Mouse (Mus musculus): ENCODE data around the gene Bak1. TPM values are rescaled to one million over a fixed set of nuclear protein-coding genes. Genes with fewer than 3 reads are reported as not detected.

Gene Bak1
- polyA plus RNA-seq, 1 experiment from 2014 or later: 6.3 TPM

- under 1% methylated on average over 19 of the region's 19 CpGs for WGBS
- Histone ChIP-seq H3K4me1 (replicated peaks; ENCODE audit: insufficient read depth, low read length) (0 out of 2 replicates have a peak, but pooled peaks cover 7% of the 10 kb centered on the region), H3K4me2 (ENCODE audit: low read length) (peak overlapping the region; percentile 96), H3K9me3 (replicated peaks; ENCODE audit: low read length) (no peaks in the 10 kb centered on the region), H3K27me3 (ENCODE audit: insufficient read depth, low read length) (no peaks in the 10 kb centered on the region), H3K4me3 (replicated peaks; ENCODE audit: low read depth, low read length) (peak overlapping the region; percentile 78), H3K36me3 (ENCODE audit: insufficient read depth, low read length) (peaks cover 16% of the 10 kb centered on the region; the same call in 1 of the 2 replicates), H3K27ac (peak overlapping the region; percentile 85), H3K9ac (ENCODE audit: low read depth, low read length) (peak overlapping the region; percentile 93)
- DNase-seq (ENCODE audit: low spot score): peak; percentile 96
- peak; percentile 74 for ATAC-seq (replicated peaks; ENCODE audit: low FRiP score, low read depth)
- TF ChIP-seq CTCF (IDR thresholded peaks at IDR 0.05; ENCODE audit: low read depth): peak; percentile 90
Observed at GRCm38 (mm10) chr17:27028284-27028795, 469 bp downstream of the Bak1 start.

GRCm38 (mm10) chr17:27027460-27028283 is 1.1 kb downstream of the Bak1 start:
- H3K36me3 ChIP-seq (ENCODE audit: insufficient read depth, low read length): peaks cover 17% of the 10 kb centered on the region; the same call in 1 of the 2 replicates
- WGBS: 15% methylated on average over 12 of the region's 12 CpGs
- peak; percentile 45 for DNase-seq (ENCODE audit: low spot score)
- no peaks in the 10 kb centered on the region for H3K9me3 ChIP-seq (replicated peaks; ENCODE audit: low read length)
- H3K4me2 ChIP-seq (ENCODE audit: low read length): peak overlapping the region; percentile 96
- H3K4me1 ChIP-seq (replicated peaks; ENCODE audit: insufficient read depth, low read length): 0 out of 2 replicates have a peak, but pooled peaks cover 7% of the 10 kb centered on the region
- H3K27ac ChIP-seq: peak overlapping the region; percentile 85
- H3K27me3 ChIP-seq (ENCODE audit: insufficient read depth, low read length): no peaks in the 10 kb centered on the region
- peak overlapping the region; percentile 78 for H3K4me3 ChIP-seq (replicated peaks; ENCODE audit: low read depth, low read length)
- no peak for TF ChIP-seq CTCF (IDR thresholded peaks at IDR 0.05; ENCODE audit: low read depth)
- H3K9ac ChIP-seq (ENCODE audit: low read depth, low read length): peak overlapping the region; percentile 93
- 0 out of 2 replicates have a peak, but pooled peaks have one; percentile 1 for ATAC-seq (replicated peaks; ENCODE audit: low FRiP score, low read depth)

GRCm38 (mm10) chr17:27025951-27026350 is 2.9 kb downstream of the Bak1 start:
- 0 out of 2 replicates have a peak, but pooled peaks cover 7% of the 10 kb centered on the region for H3K4me1 ChIP-seq (replicated peaks; ENCODE audit: insufficient read depth, low read length)
- H3K4me2 ChIP-seq (ENCODE audit: low read length): no peak overlapping the region
- no peaks in the 10 kb centered on the region for H3K27me3 ChIP-seq (ENCODE audit: insufficient read depth, low read length)
- H3K9ac ChIP-seq (ENCODE audit: low read depth, low read length): no peak overlapping the region
- no peak overlapping the region for H3K4me3 ChIP-seq (replicated peaks; ENCODE audit: low read depth, low read length)
- TF ChIP-seq CTCF (IDR thresholded peaks at IDR 0.05; ENCODE audit: low read depth): no peak
- no peaks in the 10 kb centered on the region for H3K9me3 ChIP-seq (replicated peaks; ENCODE audit: low read length)
- DNase-seq (ENCODE audit: low spot score) (no peak), ATAC-seq (replicated peaks; ENCODE audit: low FRiP score, low read depth) (no peak)
- 85% methylated on average over 3 of the region's 3 CpGs for WGBS
- no peak overlapping the region for H3K27ac ChIP-seq
- H3K36me3 ChIP-seq (ENCODE audit: insufficient read depth, low read length): peaks cover 29% of the 10 kb centered on the region

- no peak overlapping the region for H3K27ac ChIP-seq
- no peak for TF ChIP-seq CTCF (IDR thresholded peaks at IDR 0.05; ENCODE audit: low read depth)
- H3K9ac ChIP-seq (ENCODE audit: low read depth, low read length): no peak overlapping the region
- H3K9me3 ChIP-seq (replicated peaks; ENCODE audit: low read length): no peaks in the 10 kb centered on the region
- peaks cover 32% of the 10 kb centered on the region for H3K36me3 ChIP-seq (ENCODE audit: insufficient read depth, low read length)
- ATAC-seq (replicated peaks; ENCODE audit: low FRiP score, low read depth) (no peak), DNase-seq (ENCODE audit: low spot score) (no peak)
- 97% methylated on average over 17 of the region's 17 CpGs for WGBS
- H3K4me3 ChIP-seq (replicated peaks; ENCODE audit: low read depth, low read length): no peak overlapping the region
- H3K27me3 ChIP-seq (ENCODE audit: insufficient read depth, low read length): no peaks in the 10 kb centered on the region
- 0 out of 2 replicates have a peak, but pooled peaks cover 7% of the 10 kb centered on the region for H3K4me1 ChIP-seq (replicated peaks; ENCODE audit: insufficient read depth, low read length)
- no peak overlapping the region for H3K4me2 ChIP-seq (ENCODE audit: low read length)
Observed at GRCm38 (mm10) chr17:27025326-27025902, 3.4 kb downstream of the Bak1 start.

GRCm38 (mm10) chr17:27023342-27023741 is 5.5 kb downstream of the Bak1 start:
- ATAC-seq (replicated peaks; ENCODE audit: low FRiP score, low read depth) (no peak), DNase-seq (ENCODE audit: low spot score) (no peak)
- Histone ChIP-seq H3K4me2 (ENCODE audit: low read length) (no peak overlapping the region), H3K4me1 (replicated peaks; ENCODE audit: insufficient read depth, low read length) (0 out of 2 replicates have a peak, but pooled peaks cover 7% of the 10 kb centered on the region), H3K27ac (no peak overlapping the region), H3K27me3 (ENCODE audit: insufficient read depth, low read length) (no peaks in the 10 kb centered on the region), H3K9me3 (replicated peaks; ENCODE audit: low read length) (no peaks in the 10 kb centered on the region), H3K4me3 (replicated peaks; ENCODE audit: low read depth, low read length) (no peak overlapping the region), H3K9ac (ENCODE audit: low read depth, low read length) (no peak overlapping the region), H3K36me3 (ENCODE audit: insufficient read depth, low read length) (peaks cover 34% of the 10 kb centered on the region)
- no peak for TF ChIP-seq CTCF (IDR thresholded peaks at IDR 0.05; ENCODE audit: low read depth)
- 93% methylated on average over 4 of the region's 4 CpGs for WGBS

GRCm38 (mm10) chr17:27021736-27022135 is 7.1 kb downstream of the Bak1 start:
- Histone ChIP-seq H3K4me1 (replicated peaks; ENCODE audit: insufficient read depth, low read length) (no peaks in the 10 kb centered on the region), H3K4me2 (ENCODE audit: low read length) (no peak overlapping the region), H3K9ac (ENCODE audit: low read depth, low read length) (no peak overlapping the region), H3K27me3 (ENCODE audit: insufficient read depth, low read length) (no peaks in the 10 kb centered on the region), H3K9me3 (replicated peaks; ENCODE audit: low read length) (no peaks in the 10 kb centered on the region), H3K4me3 (replicated peaks; ENCODE audit: low read depth, low read length) (no peak overlapping the region), H3K36me3 (ENCODE audit: insufficient read depth, low read length) (peaks cover 34% of the 10 kb centered on the region), H3K27ac (no peak overlapping the region)
- ATAC-seq (replicated peaks; ENCODE audit: low FRiP score, low read depth): no peak
- DNase-seq (ENCODE audit: low spot score): no peak
- WGBS: 93% methylated on average over 9 of the region's 9 CpGs
- no peak for TF ChIP-seq CTCF (IDR thresholded peaks at IDR 0.05; ENCODE audit: low read depth)

All from kidney, postnatal 0 days (tissue).